Mouse (Mus musculus) forebrain, embryonic 15.5 days (tissue): ENCODE measurements around the gene Ptpn23. TPM values are rescaled to one million over a fixed set of nuclear protein-coding genes. Genes with fewer than 3 reads are reported as not detected.
"Not testable (repeated sequence)": the region's sequence is repeated elsewhere in the genome, so short reads cannot be mapped to it uniquely, and the experiment has no call there.

Experiments used
- ATAC-seq: fragments of 200-750 bp; cut with Nextera tagmentation; replicated peaks from 2 replicates; pipeline ENCODE4 v1.8.0; 2017; ENCODE audit warnings: mild to moderate bottlenecking, moderate TSS enrichment, moderate library complexity
- H3K27ac ChIP-seq: fragments of 300-500 bp; sonication (generic); replicated peaks from 2 replicates; pipeline ENCODE4 v1.5.1; 2015; ENCODE audit warnings: mild to moderate bottlenecking, inconsistent platforms
- H3K27me3 ChIP-seq: fragments of 300-500 bp; sonication (generic); 2 replicates; pipeline ENCODE4 v1.6.1; 2015; ENCODE audit warnings: inconsistent platforms
- H3K36me3 ChIP-seq: fragments of 300-500 bp; sonication (generic); 2 replicates; pipeline ENCODE4 v1.6.1; 2015; ENCODE audit warnings: mild to moderate bottlenecking, inconsistent platforms
- H3K4me1 ChIP-seq: fragments of 300-500 bp; sonication (generic); 2 replicates; pipeline ENCODE4 v1.6.1; 2015; ENCODE audit warnings: inconsistent platforms
- H3K4me2 ChIP-seq: fragments of 300-500 bp; sonication (generic); replicated peaks from 2 replicates; pipeline ENCODE4 v1.6.1; 2015; ENCODE audit warnings: mild to moderate bottlenecking, inconsistent platforms
- H3K4me3 ChIP-seq: fragments of 300-500 bp; sonication (generic); 2 replicates; pipeline ENCODE4 v1.5.1; 2015; ENCODE audit warnings: mild to moderate bottlenecking, inconsistent platforms
- H3K9ac ChIP-seq: fragments of 300-500 bp; sonication (generic); replicated peaks from 2 replicates; pipeline ENCODE4 v1.6.1; 2015; ENCODE audit warnings: mild to moderate bottlenecking, inconsistent platforms
- H3K9me3 ChIP-seq: fragments of 300-500 bp; sonication (generic); 2 replicates; pipeline ENCODE4 v1.6.1; 2016; ENCODE audit warnings: inconsistent platforms
- WGBS: fragments of 180-500 bp; shearing (Covaris S2); methylation state at CpG from one replicate; pipeline ENCODE4 v1.1.7; 2015; ENCODE audit warnings: mixed read lengths; 5-methylcytosine and 5-hydroxymethylcytosine counted together
- polyA plus RNA-seq: library from polyadenylated mRNA; unstranded; fragments of >200 nt; fragmentation: Nextera tagmentation; extraction: Ambion mirVana; gene quantifications from 2 replicates; pipeline ENCODE4 v1.2.1, GENCODE M21; 2015

The Ptpn23 gene
- polyA plus RNA-seq, 1 experiment from 2014 or later, result 24.0 TPM

DNA sequence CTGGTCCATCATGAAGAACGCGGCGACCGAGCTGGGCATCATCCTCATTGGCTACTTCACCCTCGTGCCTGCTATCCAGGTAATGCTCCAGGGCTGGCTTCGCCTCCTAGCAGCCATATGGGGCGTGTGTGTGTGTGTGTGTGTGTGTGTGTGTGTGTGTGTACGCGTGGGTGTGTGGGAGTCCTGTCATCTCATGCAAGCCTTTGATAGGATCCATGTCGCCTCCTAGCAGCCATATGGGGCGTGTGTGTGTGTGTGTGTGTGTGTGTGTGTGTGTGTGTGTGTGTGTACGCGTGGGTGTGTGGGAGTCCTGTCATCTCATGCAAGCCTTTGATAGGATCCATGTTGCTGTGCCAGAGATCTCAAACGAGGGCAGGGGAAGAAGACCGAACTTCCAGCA lies 30.4 kb downstream of the Ptpn23 start:
- H3K27me3 ChIP-seq, H3K9ac ChIP-seq, H3K4me3 ChIP-seq, H3K4me2 ChIP-seq, H3K27ac ChIP-seq, H3K9me3 ChIP-seq, H3K4me1 ChIP-seq, ATAC-seq: not testable (repeated sequence)
- WGBS, result 88% methylated on average over 14 of the region's 15 CpGs
- peaks cover 67% of the 10 kb centered on the region for H3K36me3 ChIP-seq

DNA sequence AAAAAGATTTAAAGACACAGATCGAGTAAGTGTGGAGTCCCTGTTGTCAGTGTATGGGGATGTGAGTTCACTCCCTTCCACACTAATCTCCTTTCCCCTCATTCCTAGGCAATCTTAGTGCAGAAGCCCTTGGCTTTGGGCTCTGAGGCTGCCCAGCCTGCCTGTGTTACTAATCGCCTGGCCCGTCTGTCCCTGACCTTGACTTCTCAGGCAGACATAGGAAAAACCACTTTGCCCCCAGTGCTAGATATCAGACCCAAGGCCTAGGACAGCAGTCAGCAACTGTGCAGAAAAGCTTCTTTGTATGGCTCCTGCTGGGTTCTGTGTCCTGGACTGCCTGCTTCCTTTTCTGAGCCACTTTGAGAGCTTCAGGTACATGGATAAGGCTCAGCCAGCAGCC lies 32.3 kb downstream of the Ptpn23 start:
- no peak overlapping the region for H3K27ac ChIP-seq
- ATAC-seq, result no peak
- H3K4me2 ChIP-seq, result no peak overlapping the region
- 96% methylated on average over 3 of the region's 3 CpGs for WGBS
- no peaks in the 10 kb centered on the region for H3K9me3 ChIP-seq
- no peak overlapping the region for H3K9ac ChIP-seq
- no peaks in the 10 kb centered on the region for H3K4me1 ChIP-seq
- no peaks in the 10 kb centered on the region for H3K27me3 ChIP-seq
- H3K4me3 ChIP-seq, result no peak overlapping the region
- H3K36me3 ChIP-seq, result peaks cover 52% of the 10 kb centered on the region

DNA sequence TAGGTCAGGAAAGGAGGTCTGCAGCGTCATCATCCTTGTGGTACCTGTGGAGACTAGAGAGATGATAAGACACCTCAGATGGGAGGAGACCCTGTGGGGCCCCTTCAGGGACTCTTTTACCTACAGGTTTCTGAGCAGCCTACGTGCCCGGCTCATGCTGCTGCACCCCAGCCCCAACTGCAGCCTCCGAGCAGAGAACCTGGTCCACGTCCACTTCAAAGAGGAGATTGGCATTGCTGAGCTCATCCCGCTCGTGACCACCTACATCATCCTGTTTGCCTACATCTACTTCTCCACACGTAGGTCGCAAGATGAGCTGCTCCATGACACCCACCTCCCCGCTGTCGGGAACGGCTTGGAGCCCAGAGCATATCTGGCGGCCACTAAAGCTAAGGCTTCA lies 34.1 kb downstream of the Ptpn23 start:
- no peak for ATAC-seq
- H3K36me3 ChIP-seq, result peaks cover 41% of the 10 kb centered on the region
- H3K9me3 ChIP-seq, result no peaks in the 10 kb centered on the region
- no peak overlapping the region for H3K4me2 ChIP-seq
- no peak overlapping the region for H3K9ac ChIP-seq
- no peaks in the 10 kb centered on the region for H3K4me1 ChIP-seq
- no peaks in the 10 kb centered on the region for H3K27me3 ChIP-seq
- no peak overlapping the region for H3K27ac ChIP-seq
- no peak overlapping the region for H3K4me3 ChIP-seq
- 93% methylated on average over 13 of the region's 13 CpGs for WGBS

DNA sequence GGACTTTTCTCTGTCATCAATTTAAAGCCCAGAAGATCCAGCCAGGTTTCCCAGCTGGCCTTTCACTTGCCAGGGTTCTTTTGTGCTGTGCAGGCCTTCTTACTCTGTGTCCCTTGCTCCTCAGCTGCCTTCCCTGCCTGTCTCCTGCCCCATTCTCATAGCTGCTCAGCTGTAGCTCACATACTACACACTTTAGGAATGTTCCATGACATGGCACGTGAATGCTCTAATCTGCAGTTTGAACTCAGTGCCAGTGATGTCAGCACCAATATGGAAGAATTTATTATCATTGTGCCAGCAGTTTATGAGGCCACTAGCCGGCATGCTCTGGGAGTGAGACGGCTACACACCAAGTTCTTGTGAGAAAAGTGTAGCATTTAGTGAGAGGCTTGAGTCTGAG lies 38.2 kb downstream of the Ptpn23 start:
- Histone ChIP-seq H3K36me3 (peaks cover 17% of the 10 kb centered on the region), H3K9ac (no peak overlapping the region), H3K9me3 (no peaks in the 10 kb centered on the region), H3K4me3 (no peak overlapping the region), H3K27ac (no peak overlapping the region), H3K4me2 (no peak overlapping the region), H3K27me3 (no peaks in the 10 kb centered on the region), H3K4me1 (peaks cover 5% of the 10 kb centered on the region; the same call in 1 of the 2 replicates)
- WGBS, result 92% methylated on average over 3 of the region's 3 CpGs
- no peak for ATAC-seq

DNA sequence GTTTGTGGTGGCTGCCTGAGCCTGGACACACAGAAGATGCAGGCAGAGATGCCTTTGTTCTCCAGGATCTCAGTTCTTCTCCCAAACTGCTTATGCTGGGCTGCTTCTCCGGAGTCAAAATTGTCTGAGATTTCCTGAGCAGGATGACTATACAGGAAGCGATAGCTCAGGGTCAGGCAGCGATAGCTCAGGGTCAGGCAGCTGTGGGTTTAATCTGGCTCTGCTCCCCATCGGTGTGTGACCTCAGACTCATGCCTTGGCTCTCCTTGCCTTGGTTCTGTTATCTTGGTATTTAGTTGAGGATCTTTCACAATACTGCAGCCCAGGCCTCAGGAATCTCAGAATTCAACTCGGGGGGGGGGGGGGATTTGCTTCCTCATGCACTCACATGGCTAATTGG lies 41.3 kb downstream of the Ptpn23 start:
- H3K4me3 ChIP-seq, result no peak overlapping the region
- ATAC-seq, result no peak
- H3K4me1 ChIP-seq, result peaks cover 5% of the 10 kb centered on the region; the same call in 1 of the 2 replicates
- H3K27me3 ChIP-seq, result no peaks in the 10 kb centered on the region
- no peak overlapping the region for H3K4me2 ChIP-seq
- H3K9ac ChIP-seq, result no peak overlapping the region
- WGBS, result 92% methylated on average over 5 of the region's 5 CpGs
- H3K27ac ChIP-seq, result peak overlapping the region; percentile 50
- H3K9me3 ChIP-seq, result no peaks in the 10 kb centered on the region
- H3K36me3 ChIP-seq, result peaks cover 22% of the 10 kb centered on the region

DNA sequence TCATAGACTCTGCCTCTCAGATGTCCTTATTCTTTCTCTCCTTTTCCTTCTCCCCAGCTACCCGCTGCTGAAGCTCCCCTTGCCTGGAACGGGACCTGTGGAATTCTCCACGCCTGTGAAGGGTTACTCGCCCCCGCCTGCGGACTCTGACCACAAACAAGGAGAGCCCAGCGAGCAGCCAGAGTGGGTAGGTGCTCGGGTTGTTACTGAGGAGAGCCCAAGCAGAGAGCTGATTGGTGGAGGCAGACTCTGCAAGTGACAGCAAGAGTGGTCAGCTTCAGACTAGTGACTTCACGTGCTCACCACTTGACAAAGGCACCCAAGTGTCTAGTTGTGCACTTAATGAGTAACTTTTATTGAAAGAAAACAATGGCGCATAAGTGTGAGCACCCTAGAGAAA lies 45.7 kb downstream of the Ptpn23 start:
- peaks cover 5% of the 10 kb centered on the region; the same call in 1 of the 2 replicates for H3K4me1 ChIP-seq
- H3K4me2 ChIP-seq, result no peak overlapping the region
- H3K27ac ChIP-seq, result no peak overlapping the region
- H3K4me3 ChIP-seq, result no peak overlapping the region
- no peak overlapping the region for H3K9ac ChIP-seq
- WGBS, result 90% methylated on average over 10 of the region's 10 CpGs
- ATAC-seq, result no peak
- no peaks in the 10 kb centered on the region for H3K27me3 ChIP-seq
- peaks cover 22% of the 10 kb centered on the region for H3K36me3 ChIP-seq
- no peaks in the 10 kb centered on the region for H3K9me3 ChIP-seq

DNA sequence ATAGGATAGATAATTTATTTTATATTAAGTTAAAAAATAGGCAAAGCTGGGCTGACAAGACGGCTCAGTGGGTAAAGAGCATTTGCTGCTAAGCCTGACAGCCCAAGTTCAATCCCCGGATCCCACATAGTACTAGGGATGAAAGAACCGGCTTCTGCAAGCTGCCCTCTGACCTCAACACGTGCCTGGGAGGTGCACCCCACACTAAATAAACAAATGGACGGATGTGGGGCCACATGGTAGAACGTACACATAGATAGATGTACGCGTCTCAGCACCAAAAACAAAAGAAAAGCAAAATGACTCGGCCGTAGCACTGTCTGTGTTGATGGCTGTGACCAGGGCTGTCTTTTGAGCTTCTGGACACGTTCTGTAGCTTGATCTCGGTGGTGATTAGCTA lies 46.7 kb downstream of the Ptpn23 start:
- WGBS, result 86% methylated on average over 12 of the region's 12 CpGs
- ATAC-seq, result no peak
- peaks cover 26% of the 10 kb centered on the region for H3K36me3 ChIP-seq

DNA sequence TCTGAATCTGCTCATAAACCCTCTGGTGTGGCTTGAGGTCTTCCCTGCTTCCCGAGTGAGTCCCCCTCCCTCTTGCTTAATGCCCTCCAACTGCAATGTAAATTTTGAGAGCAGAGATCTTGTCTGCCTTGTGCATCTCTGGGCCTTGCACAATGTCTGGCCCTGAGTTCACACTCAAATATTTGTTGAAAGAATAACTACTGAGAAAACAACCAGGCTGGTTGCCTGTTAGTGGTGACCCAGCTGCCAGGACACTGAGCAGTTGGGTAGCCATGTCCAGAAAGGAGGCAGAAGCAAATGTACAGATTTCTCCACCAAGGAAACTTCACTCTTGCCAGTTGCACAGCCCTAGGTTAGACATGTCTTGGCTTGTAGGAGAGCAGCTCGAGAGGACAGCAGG lies 49.7 kb downstream of the Ptpn23 start:
- H3K4me2 ChIP-seq, result no peak overlapping the region
- no peaks in the 10 kb centered on the region for H3K4me1 ChIP-seq
- no peak overlapping the region for H3K9ac ChIP-seq
- no peak overlapping the region for H3K27ac ChIP-seq
- WGBS, result 95% methylated on average over 2 of the region's 2 CpGs
- no peaks in the 10 kb centered on the region for H3K27me3 ChIP-seq
- no peaks in the 10 kb centered on the region for H3K9me3 ChIP-seq
- no peak overlapping the region for H3K4me3 ChIP-seq
- no peak for ATAC-seq
- H3K36me3 ChIP-seq, result peaks cover 21% of the 10 kb centered on the region

More for the DNA sequence above, 46.7 kb downstream of the Ptpn23 start:
- Histone ChIP-seq H3K4me1 (no peaks in the 10 kb centered on the region), H3K4me3 (no peak overlapping the region), H3K27ac (no peak overlapping the region), H3K9ac (no peak overlapping the region), H3K27me3 (no peaks in the 10 kb centered on the region), H3K4me2 (no peak overlapping the region), H3K9me3 (no peaks in the 10 kb centered on the region)

DNA sequence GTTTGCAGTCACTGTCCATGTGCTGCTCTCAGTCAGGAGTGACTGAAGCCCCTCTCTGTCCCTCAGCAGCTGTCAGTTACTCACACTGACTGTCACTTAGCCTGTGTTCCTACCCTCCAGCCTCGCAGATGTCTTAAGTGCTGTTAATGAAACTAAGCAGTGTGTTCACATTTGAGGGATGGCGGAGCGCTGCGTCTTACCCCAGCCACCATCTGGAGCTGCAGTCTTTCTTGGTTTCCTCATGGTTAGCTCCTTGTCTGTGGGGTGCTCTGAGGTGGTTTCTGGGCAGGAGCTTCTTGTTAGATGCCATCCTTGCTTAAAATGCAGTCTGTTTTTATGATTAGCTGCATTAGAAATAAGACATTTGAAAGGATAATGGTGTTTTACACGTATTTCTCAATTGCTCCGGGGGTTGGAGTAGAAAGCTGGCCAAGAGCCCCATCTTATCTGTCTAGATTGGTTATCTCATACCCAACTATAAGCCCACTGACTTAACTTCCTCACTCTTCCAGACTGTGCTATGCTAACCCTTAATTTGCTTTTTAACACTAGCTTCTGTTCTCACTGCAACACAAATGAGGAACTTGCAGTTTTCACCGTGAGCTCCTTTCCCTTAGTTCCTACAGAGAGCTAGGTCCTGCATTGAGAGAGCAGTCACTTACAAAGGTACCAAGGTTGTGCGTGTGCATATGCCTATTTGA lies 55.9 kb downstream of the Ptpn23 start:
- ATAC-seq, result no peak
- Histone ChIP-seq H3K9ac (no peak overlapping the region), H3K4me3 (no peak overlapping the region), H3K4me1 (no peaks in the 10 kb centered on the region), H3K4me2 (no peak overlapping the region), H3K27ac (no peak overlapping the region), H3K9me3 (no peaks in the 10 kb centered on the region), H3K36me3 (peaks cover 10% of the 10 kb centered on the region; the same call in 1 of the 2 replicates), H3K27me3 (no peaks in the 10 kb centered on the region)
- 84% methylated on average over 8 of the region's 8 CpGs for WGBS

DNA sequence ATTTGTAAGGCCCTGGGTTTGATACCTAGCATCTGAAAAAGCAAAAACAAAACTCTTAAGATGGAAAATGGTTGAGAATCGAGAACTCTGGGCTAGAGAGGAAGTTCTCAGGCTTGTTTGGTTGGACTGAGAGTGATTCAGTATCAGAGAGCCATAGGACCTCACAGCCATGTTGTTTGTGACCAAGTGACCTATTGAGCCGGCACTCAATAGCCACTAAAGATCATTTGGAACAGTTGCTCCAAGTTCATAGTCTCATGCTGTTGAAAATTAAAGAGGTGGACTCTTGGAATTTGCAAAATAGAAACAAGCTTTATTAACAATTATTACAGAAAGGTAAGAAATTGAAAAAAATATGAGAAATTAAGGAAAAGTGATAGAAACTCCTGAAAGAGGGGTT lies 56.7 kb downstream of the Ptpn23 start:
- no peak overlapping the region for H3K27ac ChIP-seq
- no peaks in the 10 kb centered on the region for H3K27me3 ChIP-seq
- no peak overlapping the region for H3K9ac ChIP-seq
- ATAC-seq, result no peak
- H3K36me3 ChIP-seq, result peaks cover 8% of the 10 kb centered on the region; the same call in 1 of the 2 replicates
- no peaks in the 10 kb centered on the region for H3K9me3 ChIP-seq
- WGBS, result 91% methylated on average over 2 of the region's 2 CpGs
- no peak overlapping the region for H3K4me3 ChIP-seq
- no peaks in the 10 kb centered on the region for H3K4me1 ChIP-seq
- no peak overlapping the region for H3K4me2 ChIP-seq

DNA sequence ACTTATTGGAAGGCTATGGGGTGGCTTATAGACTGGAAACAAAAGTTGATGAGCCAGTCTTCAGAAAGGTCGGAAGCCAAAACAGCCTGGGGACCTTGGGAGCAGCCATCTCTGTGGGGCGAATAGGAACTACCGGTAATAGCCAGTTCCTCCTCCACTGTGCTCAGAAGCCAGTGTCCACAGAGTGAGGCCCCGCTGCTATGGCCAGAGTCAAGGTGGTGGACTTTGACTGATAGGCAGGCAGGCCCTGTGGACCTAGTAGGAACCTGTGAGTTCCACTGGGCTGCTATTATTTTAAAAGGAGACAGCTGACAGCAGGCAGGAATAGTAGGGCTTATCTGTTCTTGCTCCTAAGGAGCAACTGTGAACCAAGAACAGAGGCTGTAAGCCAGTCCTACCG lies 57.4 kb downstream of the Ptpn23 start:
- no peak for ATAC-seq
- Histone ChIP-seq H3K9ac (no peak overlapping the region), H3K4me2 (no peak overlapping the region), H3K27ac (no peak overlapping the region), H3K9me3 (no peaks in the 10 kb centered on the region), H3K36me3 (peaks cover 5% of the 10 kb centered on the region; the same call in 1 of the 2 replicates), H3K27me3 (no peaks in the 10 kb centered on the region), H3K4me1 (no peaks in the 10 kb centered on the region), H3K4me3 (no peak overlapping the region)
- 96% methylated on average over 5 of the region's 5 CpGs for WGBS

DNA sequence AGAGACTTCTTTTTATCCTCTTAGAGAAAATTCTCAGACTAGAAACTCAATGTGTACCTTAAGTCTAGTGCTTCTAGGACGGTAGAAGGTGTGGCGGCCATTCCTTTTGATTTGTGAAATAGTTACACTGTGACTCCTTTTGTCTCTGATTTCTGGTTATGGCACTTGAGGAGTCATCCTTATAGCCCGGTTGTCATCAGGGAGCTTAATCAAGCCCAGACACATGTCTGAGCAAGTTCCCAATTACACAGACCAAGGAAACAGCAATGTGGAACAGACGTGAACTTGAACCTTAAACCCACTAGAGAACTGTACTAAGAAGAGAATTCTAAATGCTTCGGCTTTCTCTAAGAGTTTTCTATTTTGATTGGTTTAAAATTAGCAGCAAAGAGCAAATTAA lies 57.8 kb downstream of the Ptpn23 start:
- Histone ChIP-seq H3K27ac (no peak overlapping the region), H3K36me3 (peaks cover 5% of the 10 kb centered on the region; the same call in 1 of the 2 replicates), H3K9me3 (no peaks in the 10 kb centered on the region), H3K4me1 (no peaks in the 10 kb centered on the region), H3K4me3 (no peak overlapping the region), H3K9ac (no peak overlapping the region), H3K4me2 (no peak overlapping the region), H3K27me3 (no peaks in the 10 kb centered on the region)
- 92% methylated on average over 5 of the region's 5 CpGs for WGBS
- no peak for ATAC-seq

DNA sequence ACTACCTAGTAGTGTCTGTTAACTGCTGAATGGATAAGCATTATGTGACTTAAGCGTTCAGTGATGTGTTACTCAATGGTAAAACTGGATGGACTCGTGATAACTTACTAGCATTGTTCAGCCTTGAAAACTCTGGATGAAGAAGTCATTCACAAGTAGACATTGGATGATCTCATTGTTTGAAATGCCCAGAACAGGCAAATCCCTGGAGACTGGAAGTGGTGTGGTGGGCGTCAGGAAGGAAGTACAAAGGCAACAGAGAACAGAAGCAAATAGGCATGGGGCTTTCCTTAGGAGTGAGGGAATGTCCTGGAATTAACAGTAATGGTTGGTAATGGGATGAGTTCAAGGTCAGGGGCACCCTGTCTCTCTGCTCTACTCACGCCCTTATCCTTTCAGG lies 59.1 kb downstream of the Ptpn23 start:
- no peak for ATAC-seq
- no peaks in the 10 kb centered on the region for H3K4me1 ChIP-seq
- H3K27me3 ChIP-seq, result no peaks in the 10 kb centered on the region
- no peak overlapping the region for H3K4me3 ChIP-seq
- no peak overlapping the region for H3K27ac ChIP-seq
- H3K36me3 ChIP-seq, result no peaks in the 10 kb centered on the region
- H3K9me3 ChIP-seq, result no peaks in the 10 kb centered on the region
- no peak overlapping the region for H3K4me2 ChIP-seq
- no peak overlapping the region for H3K9ac ChIP-seq
- WGBS, result 77% methylated on average over 4 of the region's 4 CpGs
